Mouse (Mus musculus) embryonic fibroblast, embryonic 13.5 days (primary cell): ENCODE data around the gene Tmem164. TPM values are rescaled to one million over a fixed set of nuclear protein-coding genes. Genes with fewer than 3 reads are reported as not detected.

Experiments used
- H3K27ac ChIP-seq: 2 replicates; pipeline ENCODE4 v1.5.1; 2012; ENCODE audit warnings: low read length, control low read depth, inconsistent platforms; ENCODE audit not compliant: insufficient read depth
- H3K4me1 ChIP-seq: 2 replicates; pipeline ENCODE4 v1.6.1; 2011; ENCODE audit warnings: low read length; ENCODE audit not compliant: control insufficient read depth, insufficient read depth
- H3K4me3 ChIP-seq: 2 replicates; pipeline ENCODE4 v1.5.1; 2011; ENCODE audit warnings: mild to moderate bottlenecking, control low read depth, low read length; ENCODE audit not compliant: insufficient read depth
- CTCF ChIP-seq: IDR thresholded peaks from 2 replicates; pipeline ENCODE4 v1.5.1; 2011; ENCODE audit warnings: mild to moderate bottlenecking, control low read depth, low read length, moderate library complexity, borderline replicate concordance; ENCODE audit not compliant: insufficient read depth
- POLR2A ChIP-seq: IDR thresholded peaks from 2 replicates; pipeline ENCODE4 v1.6.1; 2011; ENCODE audit warnings: low read depth, mild to moderate bottlenecking, control low read depth, low read length, moderate library complexity
- polyA plus RNA-seq: library from polyadenylated mRNA; stranded (reverse); fragments of >200 nt; gene quantifications from 2 replicates; pipeline ENCODE4 v1.2.4, GENCODE M21; 2011; ENCODE audit warnings: low read depth; ENCODE audit not compliant: missing spikeins, insufficient read length

Gene Tmem164
- polyA plus RNA-seq, 1 experiment = 68.6 TPM

- no peak overlapping the region for H3K4me3 ChIP-seq
- H3K27ac ChIP-seq = no peak overlapping the region
- no peak for TF ChIP-seq POLR2A
- TF ChIP-seq CTCF = no peak
- H3K4me1 ChIP-seq = no peaks in the 10 kb centered on the region; the same call in 1 of the 2 replicates
These were observed 27.1 kb downstream of the Tmem164 start for GRCm38 (mm10) chrX:142708257-142708656.

GRCm38 (mm10) chrX:142716014-142716413, 34.8 kb downstream of the Tmem164 start:
- H3K27ac ChIP-seq = no peak overlapping the region
- no peaks in the 10 kb centered on the region for H3K4me1 ChIP-seq
- TF ChIP-seq POLR2A = no peak
- TF ChIP-seq CTCF = no peak
- no peak overlapping the region for H3K4me3 ChIP-seq

GRCm38 (mm10) chrX:142717958-142718478, 36.8 kb downstream of the Tmem164 start:
- Histone ChIP-seq H3K4me3 (no peak overlapping the region), H3K4me1 (no peaks in the 10 kb centered on the region), H3K27ac (no peak overlapping the region)
- TF ChIP-seq POLR2A = no peak
- no peak for TF ChIP-seq CTCF

- peak overlapping the region; percentile 25; the same call in 1 of the 2 replicates for H3K27ac ChIP-seq
- H3K4me3 ChIP-seq = no peak overlapping the region
- TF ChIP-seq CTCF (no peak), POLR2A (no peak)
- H3K4me1 ChIP-seq = no peaks in the 10 kb centered on the region
These were observed 37.6 kb downstream of the Tmem164 start for GRCm38 (mm10) chrX:142718759-142719158.

GRCm38 (mm10) chrX:142721897-142722296, 40.7 kb downstream of the Tmem164 start:
- Histone ChIP-seq H3K4me1 (no peaks in the 10 kb centered on the region), H3K27ac (no peak overlapping the region), H3K4me3 (no peak overlapping the region)
- no peak for TF ChIP-seq POLR2A
- no peak for TF ChIP-seq CTCF

GRCm38 (mm10) chrX:142724203-142724602, 43.0 kb downstream of the Tmem164 start:
- Histone ChIP-seq H3K4me1 (no peaks in the 10 kb centered on the region), H3K27ac (no peak overlapping the region), H3K4me3 (no peak overlapping the region)
- TF ChIP-seq POLR2A (no peak), CTCF (no peak)

- Histone ChIP-seq H3K27ac (no peak overlapping the region), H3K4me3 (no peak overlapping the region), H3K4me1 (no peaks in the 10 kb centered on the region)
- no peak for TF ChIP-seq CTCF
- no peak for TF ChIP-seq POLR2A
These were observed 44.4 kb downstream of the Tmem164 start for GRCm38 (mm10) chrX:142725571-142725970.

GRCm38 (mm10) chrX:142726311-142726710, 45.1 kb downstream of the Tmem164 start:
- Histone ChIP-seq H3K4me1 (no peaks in the 10 kb centered on the region), H3K27ac (no peak overlapping the region), H3K4me3 (no peak overlapping the region)
- TF ChIP-seq POLR2A (no peak), CTCF (no peak)

GRCm38 (mm10) chrX:142727847-142728246, 46.6 kb downstream of the Tmem164 start:
- Histone ChIP-seq H3K4me1 (no peaks in the 10 kb centered on the region), H3K4me3 (no peak overlapping the region), H3K27ac (no peak overlapping the region)
- TF ChIP-seq CTCF (no peak), POLR2A (no peak)

- H3K4me1 ChIP-seq = no peaks in the 10 kb centered on the region
- H3K4me3 ChIP-seq = no peak overlapping the region
- TF ChIP-seq POLR2A (no peak), CTCF (no peak)
- no peak overlapping the region for H3K27ac ChIP-seq
These were observed 47.8 kb downstream of the Tmem164 start for GRCm38 (mm10) chrX:142729040-142729439.
